Comparison of ENCODE assay signal across 8 mouse cellular contexts in genomic region chr4:125029891-125030614, GRCm38 (mm10). TPM values are rescaled to one million over a fixed set of nuclear protein-coding genes. Genes with fewer than 3 reads are reported as not detected.
DNase-seq lines count a peak whose midpoint lies in the region; ATAC-seq and TF ChIP-seq lines count a peak whose summit lies in the region.

No protein-coding gene starts in this region.

- peak; percentile 98 for ATAC-seq in cerebellum, adult (ENCODE audit: insufficient number of reproducible peaks, low FRiP score, low TSS enrichment)
- peak; percentile 98 for ATAC-seq in forebrain, embryonic 14.5 days
- ATAC-seq in neural tube, embryonic 15.5 days (ENCODE audit: low FRiP score): peak; percentile 98

- no peaks in the 10 kb centered on the region for H3K4me1 ChIP-seq in ES-Bruce4 (ENCODE audit: control insufficient read depth, insufficient read depth, low read length)
- peaks cover 11% of the 10 kb centered on the region for H3K4me1 ChIP-seq in forebrain, embryonic 14.5 days (ENCODE audit: control insufficient read depth, insufficient read depth, low read length)
- H3K4me1 ChIP-seq in neural tube, embryonic 15.5 days: peaks cover 23% of the 10 kb centered on the region

- TF ChIP-seq CTCF in ES-Bruce4 (IDR thresholded peaks at IDR 0.05; ENCODE audit: low read depth, low read length): no peak

- peaks cover 10% of the 10 kb centered on the region for H3K36me3 ChIP-seq in ES-Bruce4 (ENCODE audit: control insufficient read depth, insufficient read depth, low read length, poor library complexity, severe bottlenecking)
- H3K36me3 ChIP-seq in forebrain, embryonic 14.5 days (ENCODE audit: control insufficient read depth, insufficient read depth, low read length): peaks cover 3% of the 10 kb centered on the region
- H3K36me3 ChIP-seq in neural tube, embryonic 15.5 days: peaks cover 13% of the 10 kb centered on the region

- WGBS in forebrain, embryonic 14.5 days: under 1% methylated on average over 50 of the region's 50 CpGs
- under 1% methylated on average over 50 of the region's 50 CpGs for WGBS in neural tube, embryonic 15.5 days

- peak; percentile 87 for TF ChIP-seq POLR2A in ES-Bruce4 (IDR thresholded peaks at IDR 0.05; ENCODE audit: insufficient read depth, low read length)

- DNase-seq in forebrain, embryonic 14.5 days (ENCODE audit: low spot score): peak; percentile 97
- DNase-seq in heart, postnatal 14 days: peak; percentile 92 to 96
- DNase-seq in layer of hippocampus, adult 11-12 months (ENCODE audit: low spot score): peak; percentile 92
- peak; percentile 94 to 96 for DNase-seq in lung, adult 18-20 months
- DNase-seq in testis, postnatal 14 days (ENCODE audit: low spot score): peak; percentile 94

- no peak overlapping the region for H3K27ac ChIP-seq in ES-Bruce4 (ENCODE audit: insufficient read depth, low read length)
- H3K27ac ChIP-seq in forebrain, embryonic 14.5 days (ENCODE audit: low read depth, low read length): peak overlapping the region; percentile 22; the same call in 1 of the 2 replicates
- peak overlapping the region; percentile 66 for H3K27ac ChIP-seq in neural tube, embryonic 15.5 days (replicated peaks)

- H3K4me2 ChIP-seq in forebrain, embryonic 14.5 days (ENCODE audit: low read length): peak overlapping the region; percentile 97
- peak overlapping the region; percentile 95 for H3K4me2 ChIP-seq in neural tube, embryonic 15.5 days

- no peaks in the 10 kb centered on the region for H3K9me3 ChIP-seq in ES-Bruce4 (replicated peaks; ENCODE audit: control insufficient read depth, insufficient read depth, low read length, poor library complexity, severe bottlenecking)
- H3K9me3 ChIP-seq in forebrain, embryonic 14.5 days (replicated peaks; ENCODE audit: control insufficient read depth, low read length): no peaks in the 10 kb centered on the region
- H3K9me3 ChIP-seq in neural tube, embryonic 15.5 days (replicated peaks): no peaks in the 10 kb centered on the region

- TF ChIP-seq EP300 in ES-Bruce4 (IDR thresholded peaks at IDR 0.05; ENCODE audit: insufficient read depth, low read depth, low read length): no peak

- H3K9ac ChIP-seq in ES-Bruce4 (ENCODE audit: low read depth, poor library complexity, severe bottlenecking): peak overlapping the region; percentile 80
- peak overlapping the region; percentile 88 for H3K9ac ChIP-seq in forebrain, embryonic 14.5 days (ENCODE audit: low read length)
- H3K9ac ChIP-seq in neural tube, embryonic 15.5 days (replicated peaks): peak overlapping the region; percentile 82

- no peaks in the 10 kb centered on the region for H3K27me3 ChIP-seq in ES-Bruce4 (ENCODE audit: control insufficient read depth, insufficient read depth, low read length, poor library complexity, severe bottlenecking)
- no peaks in the 10 kb centered on the region for H3K27me3 ChIP-seq in forebrain, embryonic 14.5 days (replicated peaks; ENCODE audit: control insufficient read depth, insufficient read depth, low read length)
- H3K27me3 ChIP-seq in neural tube, embryonic 15.5 days (replicated peaks): peaks cover 14% of the 10 kb centered on the region; the same call in 1 of the 2 replicates

- intact Hi-C loops in heart, postnatal 14 days (cut with DNase I): no loop called here

- H3K4me3 ChIP-seq in ES-Bruce4 (ENCODE audit: low read depth, low read length): peak overlapping the region; percentile 74
- H3K4me3 ChIP-seq in forebrain, embryonic 14.5 days (ENCODE audit: low read depth, low read length): peak overlapping the region; percentile 94
- peak overlapping the region; percentile 96 for H3K4me3 ChIP-seq in neural tube, embryonic 15.5 days (replicated peaks)

RNA-seq across cellular contexts. Expression of gene Gnl2, which starts 13.7 kb away (rescaled TPM):
- 112 and 140 TPM in 2 replicates for polyA plus RNA-seq in ES-Bruce4 (2011; ENCODE audit: insufficient read depth, insufficient read length, low read depth, missing spikeins)
- polyA plus RNA-seq in forebrain, embryonic 14.5 days (2014; fragmentation: Nextera tagmentation; extraction: Ambion mirVana): 86.4 and 95.0 TPM in 2 replicates
- 10 to 100 TPM; 27.1 to 29.8 TPM for total RNA-seq in heart, postnatal 14 days (2021)
- 88.6 and 91.7 TPM in 2 replicates for polyA plus RNA-seq in neural tube, embryonic 15.5 days (2015; fragmentation: Nextera tagmentation; extraction: Ambion mirVana)

RNA-seq across cellular contexts. Expression of gene Dnali1, which starts 35.5 kb away (rescaled TPM):
- not detected in 2 replicates for polyA plus RNA-seq in ES-Bruce4 (2011; ENCODE audit: insufficient read depth, insufficient read length, low read depth, missing spikeins)
- 1.1 and 1.3 TPM in 2 replicates for polyA plus RNA-seq in forebrain, embryonic 14.5 days (2014; fragmentation: Nextera tagmentation; extraction: Ambion mirVana)
- total RNA-seq in heart, postnatal 14 days (2021): under 1 TPM in 1 of 2 experiments, not detected in 1; 0.22 TPM
- 0.70 and 0.79 TPM in 2 replicates for polyA plus RNA-seq in neural tube, embryonic 15.5 days (2015; fragmentation: Nextera tagmentation; extraction: Ambion mirVana)

RNA-seq across cellular contexts. Expression of gene Snip1, which starts 36.4 kb away (rescaled TPM):
- 20.0 and 23.8 TPM in 2 replicates for polyA plus RNA-seq in ES-Bruce4 (2011; ENCODE audit: insufficient read depth, insufficient read length, low read depth, missing spikeins)
- polyA plus RNA-seq in forebrain, embryonic 14.5 days (2014; fragmentation: Nextera tagmentation; extraction: Ambion mirVana): 28.9 and 31.3 TPM in 2 replicates
- 10 to 100 TPM in 1 of 2 experiments, 1 to 10 TPM in 1; 9.0 to 10.4 TPM for total RNA-seq in heart, postnatal 14 days (2021)
- 24.1 and 24.3 TPM in 2 replicates for polyA plus RNA-seq in neural tube, embryonic 15.5 days (2015; fragmentation: Nextera tagmentation; extraction: Ambion mirVana)

RNA-seq across cellular contexts. Expression of gene Rspo1, which starts 43.8 kb away (rescaled TPM):
- polyA plus RNA-seq in ES-Bruce4 (2011; ENCODE audit: insufficient read depth, insufficient read length, low read depth, missing spikeins): 1.9 and 2.5 TPM in 2 replicates
- polyA plus RNA-seq in forebrain, embryonic 14.5 days (2014; fragmentation: Nextera tagmentation; extraction: Ambion mirVana): 1.8 and 2.4 TPM in 2 replicates
- total RNA-seq in heart, postnatal 14 days (2021): 1 to 10 TPM; 3.7 to 5.8 TPM
- polyA plus RNA-seq in neural tube, embryonic 15.5 days (2015; fragmentation: Nextera tagmentation; extraction: Ambion mirVana): 1.2 and 2.8 TPM in 2 replicates

RNA-seq across cellular contexts. Expression of gene Meaf6, which starts 54.9 kb away (rescaled TPM):
- polyA plus RNA-seq in ES-Bruce4 (2011; ENCODE audit: insufficient read depth, insufficient read length, low read depth, missing spikeins): 35.2 and 39.6 TPM in 2 replicates
- polyA plus RNA-seq in forebrain, embryonic 14.5 days (2014; fragmentation: Nextera tagmentation; extraction: Ambion mirVana): 153 and 164 TPM in 2 replicates
- 10 to 100 TPM; 22.6 to 24.5 TPM for total RNA-seq in heart, postnatal 14 days (2021)
- polyA plus RNA-seq in neural tube, embryonic 15.5 days (2015; fragmentation: Nextera tagmentation; extraction: Ambion mirVana): 141 and 164 TPM in 2 replicates
